20 mouse cellular contexts compared by ENCODE assay signal in the genomic region with DNA sequence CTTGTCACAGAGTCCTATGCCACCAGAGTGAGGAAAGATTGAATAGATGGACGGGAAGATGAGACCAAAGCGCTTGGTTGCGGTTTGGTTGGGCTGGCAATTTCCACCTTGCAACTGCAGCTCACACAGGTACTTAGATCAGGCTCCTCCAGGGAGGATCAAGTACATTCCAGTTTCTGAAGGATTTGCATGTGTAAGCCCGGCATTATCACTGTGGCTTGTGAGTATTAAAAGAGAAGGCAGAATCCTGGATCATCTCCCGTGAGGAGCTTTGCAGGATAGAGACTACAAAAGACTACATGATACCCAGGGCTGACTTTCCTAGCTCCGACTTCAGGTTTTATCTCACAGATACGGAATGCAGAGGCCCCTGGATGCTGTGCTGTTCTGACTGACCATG.
"Had no signal": no experiment of that assay in that cellular context is flagged by ENCODE, and none has a peak within 500 bp of the region (broad histone marks: within the 10 kb centered on the region; RNA-seq: fewer than 3 reads in every experiment).

No protein-coding gene starts in this region.

- H3K9me3 ChIP-seq: midbrain, embryonic 15.5 days; neural tube, embryonic 13.5 days; stomach, embryonic 15.5 days had no signal

- DNase-seq: kidney, adult 2 months; kidney, postnatal 25 days; layer of hippocampus, adult 9-11 months; layer of hippocampus, postnatal 36 days; lung, adult 2 months; lung, postnatal 14 days; lung, postnatal 4 days; right cerebral cortex, postnatal 25 days; spleen, adult 18-20 months; thymus, postnatal 25 days had no signal

- H3K4me3 ChIP-seq: layer of hippocampus, adult 2 months; left cerebral cortex, adult 2 months; midbrain, embryonic 15.5 days; myocyte; neural tube, embryonic 13.5 days; stomach, embryonic 15.5 days had no signal

- H3K27ac ChIP-seq: kidney, postnatal 0 days; layer of hippocampus, adult 2 months; left cerebral cortex, adult 2 months; midbrain, embryonic 15.5 days; neural tube, embryonic 13.5 days; stomach, embryonic 15.5 days had no signal

- H3K36me3 ChIP-seq: midbrain, embryonic 15.5 days; neural tube, embryonic 13.5 days; stomach, embryonic 15.5 days had no signal

- H3K4me2 ChIP-seq: midbrain, embryonic 11.5 days; midbrain, embryonic 15.5 days; neural tube, embryonic 13.5 days; stomach, embryonic 15.5 days had no signal

- H3K9ac ChIP-seq: liver, embryonic 14.5 days; midbrain, embryonic 15.5 days; neural tube, embryonic 13.5 days; stomach, embryonic 15.5 days had no signal

- H3K27me3 ChIP-seq: midbrain, embryonic 15.5 days; neural tube, embryonic 13.5 days; stomach, embryonic 15.5 days had no signal

- H3K4me1 ChIP-seq: stomach, embryonic 15.5 days had no signal

- ATAC-seq: intestine, postnatal 0 days; midbrain, embryonic 15.5 days had no signal
